Mouse (Mus musculus) lung, postnatal 0 days (tissue): ENCODE measurements around the gene Srp68. TPM values are rescaled to one million over a fixed set of nuclear protein-coding genes. Genes with fewer than 3 reads are reported as not detected.
"Not testable (repeated sequence)": the region's sequence is repeated elsewhere in the genome, so short reads cannot be mapped to it uniquely, and the experiment has no call there.

Source experiments
- ATAC-seq: fragments of 200-750 bp; cut with Nextera tagmentation; 2 replicates; pipeline ENCODE4 v1.8.0; 2017; ENCODE audit warnings: moderate library complexity
- DNase-seq: peaks from one replicate; pipeline ENCODE4 v3.0.0-alpha.2; 2016; ENCODE audit warnings: low spot score
- H3K27ac ChIP-seq: fragments of 300-500 bp; sonication (generic); 2 replicates; pipeline ENCODE4 v1.5.1; 2014; ENCODE audit warnings: antibody characterized with exemption, mild to moderate bottlenecking, low read length, mixed read lengths
- H3K27me3 ChIP-seq: fragments of 300-500 bp; sonication (generic); replicated peaks from 2 replicates; pipeline ENCODE4 v1.6.1; 2014; ENCODE audit warnings: low read length, mixed read lengths; ENCODE audit not compliant: insufficient read depth
- H3K36me3 ChIP-seq: fragments of 300-500 bp; sonication (generic); 2 replicates; pipeline ENCODE4 v1.6.1; 2014; ENCODE audit warnings: low read length, mixed read lengths; ENCODE audit not compliant: insufficient read depth
- H3K4me1 ChIP-seq: fragments of 300-500 bp; sonication (generic); 2 replicates; pipeline ENCODE4 v1.6.1; 2014; ENCODE audit warnings: antibody characterized with exemption, low read depth, low read length, mixed read lengths; ENCODE audit not compliant: insufficient read depth
- H3K4me2 ChIP-seq: fragments of 300-500 bp; sonication (generic); replicated peaks from 2 replicates; pipeline ENCODE4 v1.6.1; 2014; ENCODE audit warnings: low read depth, mild to moderate bottlenecking, low read length, moderate library complexity, mixed read lengths
- H3K4me3 ChIP-seq: fragments of 300-500 bp; sonication (generic); 2 replicates; pipeline ENCODE4 v1.5.1; 2014; ENCODE audit warnings: low read depth, low read length
- H3K9ac ChIP-seq: fragments of 300-500 bp; sonication (generic); replicated peaks from 2 replicates; pipeline ENCODE4 v1.6.1; 2014; ENCODE audit warnings: low read depth, mild to moderate bottlenecking
- H3K9me3 ChIP-seq: fragments of 300-500 bp; sonication (generic); 2 replicates; pipeline ENCODE4 v1.6.1; 2016; ENCODE audit warnings: low read length, mixed read lengths
- CTCF ChIP-seq: IDR thresholded peaks from 2 replicates; pipeline ENCODE4 v1.5.1; 2016; ENCODE audit warnings: antibody characterized with exemption, mild to moderate bottlenecking
- EP300 ChIP-seq: IDR thresholded peaks from 2 replicates; pipeline ENCODE4 v1.6.1; 2016; ENCODE audit warnings: antibody characterized with exemption, mild to moderate bottlenecking, control low read depth
- WGBS: fragments of 180-500 bp; shearing (Covaris S2); extraction: QIAGEN DNeasy Blood & Tissue Kit; methylation state at CpG from one replicate; pipeline ENCODE4 v1.1.7; 2014; 5-methylcytosine and 5-hydroxymethylcytosine counted together
- polyA plus RNA-seq: library from polyadenylated mRNA; unstranded; fragments of >200 nt; fragmentation: Nextera tagmentation; extraction: Ambion mirVana; gene quantifications from 2 replicates; pipeline ENCODE4 v1.2.1, GENCODE M21; 2015

Gene Srp68
- polyA plus RNA-seq, 1 experiment from 2014 or later: 43.0 TPM

GRCm38 (mm10) chr11:116281671-116282070 lies 7.7 kb upstream of the Srp68 start:
- ATAC-seq: no peak
- Histone ChIP-seq H3K4me3 (peak overlapping the region; percentile 12; the same call in 1 of the 2 replicates), H3K27ac (no peak overlapping the region), H3K4me1 (peaks cover 5% of the 10 kb centered on the region; the same call in 1 of the 2 replicates), H3K36me3 (no peaks in the 10 kb centered on the region), H3K27me3 (peaks cover 35% of the 10 kb centered on the region), H3K9ac (0 out of 2 replicates have a peak overlapping the region, but pooled peaks have one; percentile 6), H3K9me3 (no peaks in the 10 kb centered on the region), H3K4me2 (peak overlapping the region; percentile 37)
- 2% methylated on average over 18 of the region's 18 CpGs for WGBS
- TF ChIP-seq EP300: no peak
- DNase-seq: no peak

DNA sequence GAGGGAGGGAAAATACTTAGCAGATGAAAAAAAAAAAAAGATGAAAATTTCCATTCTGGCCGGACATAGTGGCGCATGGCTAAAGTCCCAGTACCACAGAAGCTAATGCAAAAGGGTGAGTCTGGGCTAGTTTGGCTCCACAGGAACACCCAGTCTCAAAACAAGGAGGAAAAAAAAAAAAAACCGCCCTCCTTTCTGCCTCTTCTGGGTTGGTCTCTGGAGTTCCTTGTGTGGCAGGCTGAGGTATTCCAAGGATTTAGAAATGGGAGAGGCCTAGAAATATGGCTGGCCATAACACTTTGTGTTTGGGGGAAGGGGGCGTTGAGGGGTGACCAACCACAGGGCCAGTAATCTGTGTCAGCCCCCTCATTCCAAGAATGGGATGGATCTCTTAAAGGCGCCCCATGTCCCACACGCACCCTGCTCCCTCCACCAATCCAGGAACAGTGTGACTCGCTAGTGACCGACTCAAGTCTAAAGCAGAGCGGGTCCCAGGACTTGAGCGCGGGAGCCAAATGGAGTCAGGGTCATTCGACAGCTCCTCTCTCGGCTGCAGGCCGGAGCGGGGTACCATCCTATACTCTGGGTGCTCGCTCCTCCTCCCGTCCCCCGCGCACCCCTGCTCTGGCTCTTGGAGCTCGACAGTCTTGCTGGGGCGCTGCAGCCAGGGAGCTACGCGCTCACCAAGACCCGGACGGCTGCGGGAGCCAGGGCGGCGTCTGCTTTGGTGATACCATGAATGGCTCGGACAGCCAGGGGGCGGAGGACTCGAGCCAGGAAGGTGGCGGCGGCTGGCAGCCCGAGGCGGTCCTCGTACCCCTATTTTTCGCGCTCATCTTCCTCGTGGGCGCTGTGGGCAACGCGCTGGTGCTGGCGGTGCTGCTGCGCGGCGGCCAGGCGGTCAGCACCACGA lies 7.0 kb upstream of the Srp68 start, which contains the start of gene Galr2:
Galr2 (plus strand) TSS at position 189 of the 913 bp plus-strand sequence.
- 0 out of 2 replicates have a peak within 1 kb of the TSS, but pooled peaks have one; percentile 6 for H3K9ac ChIP-seq
- 9% methylated on average over 48 of the region's 48 CpGs for WGBS
- peaks cover 35% of the 10 kb centered on the region for H3K27me3 ChIP-seq
- H3K4me2 ChIP-seq: peak within 1 kb of the TSS; percentile 37
- H3K9me3 ChIP-seq: no peaks in the 10 kb centered on the region
- ATAC-seq (no peak), DNase-seq (no peak)
- no peak within 1 kb of the TSS for H3K27ac ChIP-seq
- peaks cover 5% of the 10 kb centered on the region; the same call in 1 of the 2 replicates for H3K4me1 ChIP-seq
- TF ChIP-seq EP300 (no peak), CTCF (peak; percentile 29)
- H3K36me3 ChIP-seq: no peaks in the 10 kb centered on the region
- H3K4me3 ChIP-seq: peak within 1 kb of the TSS; percentile 12; the same call in 1 of the 2 replicates

DNA sequence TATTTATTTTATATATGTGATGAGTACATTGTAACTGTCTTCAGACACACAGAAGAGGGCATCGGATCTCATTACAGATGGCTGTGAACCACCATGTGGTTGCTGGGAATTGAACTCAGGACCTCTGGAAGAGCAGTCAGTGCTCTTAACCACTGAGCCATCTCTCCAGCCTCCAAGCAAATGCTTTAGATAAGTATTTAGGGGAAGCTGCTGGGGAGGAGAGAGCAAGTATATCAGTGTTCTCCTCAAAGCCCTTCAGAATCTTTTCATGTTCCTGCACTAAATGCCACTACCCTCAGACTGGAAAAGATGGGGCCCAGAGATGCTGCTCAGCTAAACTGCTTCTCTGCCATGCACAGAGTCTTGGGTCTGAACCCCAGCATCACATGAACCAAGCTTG lies 3.2 kb upstream of the Srp68 start:
- not testable (repeated sequence) for H3K9me3 ChIP-seq, H3K27ac ChIP-seq, H3K9ac ChIP-seq, H3K36me3 ChIP-seq, DNase-seq, ATAC-seq, H3K4me2 ChIP-seq, H3K4me3 ChIP-seq, H3K4me1 ChIP-seq
- peaks cover 18% of the 10 kb centered on the region for H3K27me3 ChIP-seq
- WGBS: 80% methylated on average over 1 of the region's 1 CpGs

GRCm38 (mm10) chr11:116273469-116274044 lies 460 bp downstream of the Srp68 start:
- H3K4me2 ChIP-seq: peak overlapping the region; percentile 90
- H3K27ac ChIP-seq: peak overlapping the region; percentile 43; the same call in 1 of the 2 replicates
- under 1% methylated on average over 33 of the region's 39 CpGs for WGBS
- no peaks in the 10 kb centered on the region; the same call in 1 of the 2 replicates for H3K36me3 ChIP-seq
- H3K4me3 ChIP-seq: peak overlapping the region; percentile 79
- peak; percentile 50 for ATAC-seq
- H3K4me1 ChIP-seq: peaks cover 5% of the 10 kb centered on the region; the same call in 1 of the 2 replicates
- no peaks in the 10 kb centered on the region for H3K27me3 ChIP-seq
- peak overlapping the region; percentile 79 for H3K9ac ChIP-seq
- no peaks in the 10 kb centered on the region for H3K9me3 ChIP-seq
- TF ChIP-seq CTCF (no peak), EP300 (no peak)
- DNase-seq: no peak

GRCm38 (mm10) chr11:116272589-116273468 lies 1.2 kb downstream of the Srp68 start:
- TF ChIP-seq CTCF: no peak
- no peak for TF ChIP-seq EP300
- Histone ChIP-seq H3K36me3 (peaks cover 5% of the 10 kb centered on the region; the same call in 1 of the 2 replicates), H3K4me1 (peaks cover 5% of the 10 kb centered on the region; the same call in 1 of the 2 replicates), H3K9ac (peak overlapping the region; percentile 79), H3K9me3 (no peaks in the 10 kb centered on the region), H3K4me3 (peak overlapping the region; percentile 79), H3K27ac (no peak overlapping the region), H3K4me2 (peak overlapping the region; percentile 90), H3K27me3 (no peaks in the 10 kb centered on the region)
- WGBS: 42% methylated on average over 12 of the region's 12 CpGs
- ATAC-seq: no peak
- no peak for DNase-seq
